Mouse (Mus musculus): ENCODE data around the gene Lrrc3c. TPM values are rescaled to one million over a fixed set of nuclear protein-coding genes. Genes with fewer than 3 reads are reported as not detected.

Gene Lrrc3c
- polyA plus RNA-seq, 1 experiment, result not detected

GRCm38 (mm10) chr11:98583265-98583552 lies 14.9 kb upstream of the Lrrc3c start:
- TF ChIP-seq FOSL1 (IDR thresholded peaks at IDR 0.05; ENCODE audit: insufficient read depth, low read length, poor library complexity, severe bottlenecking) (no peak), MYOD1 (IDR thresholded peaks at IDR 0.05; ENCODE audit: control insufficient read depth, insufficient read length, low read depth) (no peak), MYOG (IDR thresholded peaks at IDR 0.05; ENCODE audit: control insufficient read depth, extremely low read depth, insufficient read length) (no peak), MAX (IDR thresholded peaks at IDR 0.05) (no peak), CEBPB (IDR thresholded peaks at IDR 0.05; ENCODE audit: low read depth) (no peak), CTCF (IDR thresholded peaks at IDR 0.05; ENCODE audit: control insufficient read depth, insufficient read depth, insufficient read length) (no peak), USF1 (IDR thresholded peaks at IDR 0.05; ENCODE audit: low read depth) (no peak)
- Histone ChIP-seq H3K79me3 (ENCODE audit: low read depth) (peaks cover 13% of the 10 kb centered on the region), H3K36me3 (ENCODE audit: control insufficient read depth, insufficient read depth) (peaks cover 11% of the 10 kb centered on the region), H3K79me2 (ENCODE audit: control insufficient read depth, insufficient read depth) (peaks cover 31% of the 10 kb centered on the region), H3K4me3 (ENCODE audit: insufficient read depth, poor library complexity, severe bottlenecking) (no peak overlapping the region), H3ac (ENCODE audit: control insufficient read depth, insufficient read length, low read depth) (no peak overlapping the region), H3K27me3 (ENCODE audit: control insufficient read depth, insufficient read depth, insufficient read length) (no peaks in the 10 kb centered on the region)

- Histone ChIP-seq H3ac (ENCODE audit: control insufficient read depth, insufficient read length, low read depth) (no peak overlapping the region), H3K4me3 (ENCODE audit: insufficient read depth, poor library complexity, severe bottlenecking) (no peak overlapping the region), H3K36me3 (ENCODE audit: control insufficient read depth, insufficient read depth) (peaks cover 11% of the 10 kb centered on the region), H3K79me3 (ENCODE audit: low read depth) (peaks cover 13% of the 10 kb centered on the region), H3K27me3 (ENCODE audit: control insufficient read depth, insufficient read depth, insufficient read length) (no peaks in the 10 kb centered on the region), H3K79me2 (ENCODE audit: control insufficient read depth, insufficient read depth) (peaks cover 31% of the 10 kb centered on the region)
- no peak for TF ChIP-seq MAX (IDR thresholded peaks at IDR 0.05)
- TF ChIP-seq USF1 (IDR thresholded peaks at IDR 0.05; ENCODE audit: low read depth), result no peak
- TF ChIP-seq CTCF (IDR thresholded peaks at IDR 0.05; ENCODE audit: control insufficient read depth, insufficient read depth, insufficient read length), result no peak
- no peak for TF ChIP-seq MYOG (IDR thresholded peaks at IDR 0.05; ENCODE audit: control insufficient read depth, extremely low read depth, insufficient read length)
- no peak for TF ChIP-seq FOSL1 (IDR thresholded peaks at IDR 0.05; ENCODE audit: insufficient read depth, low read length, poor library complexity, severe bottlenecking)
- TF ChIP-seq CEBPB (IDR thresholded peaks at IDR 0.05; ENCODE audit: low read depth), result no peak
- TF ChIP-seq MYOD1 (IDR thresholded peaks at IDR 0.05; ENCODE audit: control insufficient read depth, insufficient read length, low read depth), result no peak
Observed at GRCm38 (mm10) chr11:98583571-98583970, 14.5 kb upstream of the Lrrc3c start.

GRCm38 (mm10) chr11:98584146-98584545 lies 13.9 kb upstream of the Lrrc3c start:
- Histone ChIP-seq H3K27me3 (ENCODE audit: control insufficient read depth, insufficient read depth, insufficient read length) (no peaks in the 10 kb centered on the region), H3K36me3 (ENCODE audit: control insufficient read depth, insufficient read depth) (peaks cover 11% of the 10 kb centered on the region), H3K4me3 (ENCODE audit: insufficient read depth, poor library complexity, severe bottlenecking) (no peak overlapping the region), H3K79me2 (ENCODE audit: control insufficient read depth, insufficient read depth) (peaks cover 31% of the 10 kb centered on the region), H3ac (ENCODE audit: control insufficient read depth, insufficient read length, low read depth) (no peak overlapping the region), H3K79me3 (ENCODE audit: low read depth) (peaks cover 13% of the 10 kb centered on the region)
- TF ChIP-seq MAX (IDR thresholded peaks at IDR 0.05), result no peak
- TF ChIP-seq MYOG (IDR thresholded peaks at IDR 0.05; ENCODE audit: control insufficient read depth, extremely low read depth, insufficient read length), result no peak
- no peak for TF ChIP-seq USF1 (IDR thresholded peaks at IDR 0.05; ENCODE audit: low read depth)
- no peak for TF ChIP-seq CTCF (IDR thresholded peaks at IDR 0.05; ENCODE audit: control insufficient read depth, insufficient read depth, insufficient read length)

GRCm38 (mm10) chr11:98584629-98585177 lies 13.4 kb upstream of the Lrrc3c start:
- Histone ChIP-seq H3K79me3 (ENCODE audit: low read depth) (peaks cover 13% of the 10 kb centered on the region), H3K4me3 (ENCODE audit: insufficient read depth, poor library complexity, severe bottlenecking) (no peak overlapping the region), H3ac (ENCODE audit: control insufficient read depth, insufficient read length, low read depth) (no peak overlapping the region), H3K36me3 (ENCODE audit: control insufficient read depth, insufficient read depth) (peaks cover 11% of the 10 kb centered on the region), H3K79me2 (ENCODE audit: control insufficient read depth, insufficient read depth) (peaks cover 31% of the 10 kb centered on the region), H3K27me3 (ENCODE audit: control insufficient read depth, insufficient read depth, insufficient read length) (no peaks in the 10 kb centered on the region)
- TF ChIP-seq MYOD1 (IDR thresholded peaks at IDR 0.05; ENCODE audit: control insufficient read depth, insufficient read length, low read depth), result no peak
- TF ChIP-seq CTCF (IDR thresholded peaks at IDR 0.05; ENCODE audit: control insufficient read depth, insufficient read depth, insufficient read length), result no peak

GRCm38 (mm10) chr11:98586087-98586891 lies 11.8 kb upstream of the Lrrc3c start:
- Histone ChIP-seq H3K79me2 (ENCODE audit: control insufficient read depth, insufficient read depth) (peaks cover 31% of the 10 kb centered on the region), H3K36me3 (ENCODE audit: control insufficient read depth, insufficient read depth) (peaks cover 11% of the 10 kb centered on the region), H3K27me3 (ENCODE audit: control insufficient read depth, insufficient read depth, insufficient read length) (peaks cover 8% of the 10 kb centered on the region), H3K79me3 (ENCODE audit: low read depth) (peaks cover 13% of the 10 kb centered on the region), H3ac (ENCODE audit: control insufficient read depth, insufficient read length, low read depth) (peak overlapping the region; percentile 89), H3K4me3 (ENCODE audit: insufficient read depth, poor library complexity, severe bottlenecking) (peak overlapping the region; percentile 74)
- no peak for TF ChIP-seq MYOG (IDR thresholded peaks at IDR 0.05; ENCODE audit: control insufficient read depth, extremely low read depth, insufficient read length)

- H3K79me2 ChIP-seq (ENCODE audit: control insufficient read depth, insufficient read depth), result peaks cover 31% of the 10 kb centered on the region
- peaks cover 11% of the 10 kb centered on the region for H3K36me3 ChIP-seq (ENCODE audit: control insufficient read depth, insufficient read depth)
- H3K27me3 ChIP-seq (ENCODE audit: control insufficient read depth, insufficient read depth, insufficient read length), result peaks cover 15% of the 10 kb centered on the region
- TF ChIP-seq CTCF (IDR thresholded peaks at IDR 0.05; ENCODE audit: control insufficient read depth, insufficient read depth, insufficient read length) (no peak), MAX (IDR thresholded peaks at IDR 0.05) (peak; percentile 24), MYOD1 (IDR thresholded peaks at IDR 0.05; ENCODE audit: control insufficient read depth, insufficient read length, low read depth) (no peak), CEBPB (IDR thresholded peaks at IDR 0.05; ENCODE audit: low read depth) (peak; percentile 80), FOSL1 (IDR thresholded peaks at IDR 0.05; ENCODE audit: insufficient read depth, low read length, poor library complexity, severe bottlenecking) (no peak), MYOG (IDR thresholded peaks at IDR 0.05; ENCODE audit: control insufficient read depth, extremely low read depth, insufficient read length) (no peak), USF1 (IDR thresholded peaks at IDR 0.05; ENCODE audit: low read depth) (peak; percentile 6)
- peaks cover 13% of the 10 kb centered on the region for H3K79me3 ChIP-seq (ENCODE audit: low read depth)
- H3K4me3 ChIP-seq (ENCODE audit: insufficient read depth, poor library complexity, severe bottlenecking), result peak within 1 kb of the TSS; percentile 74
- peak within 1 kb of the TSS; percentile 89 for H3ac ChIP-seq (ENCODE audit: control insufficient read depth, insufficient read length, low read depth)
Observed at GRCm38 (mm10) chr11:98586892-98587563, 11.1 kb upstream of the Lrrc3c start, which contains the start of gene Ormdl3. Gene Ormdl3 (minus strand): TSS chr11:98587368.

All from C2C12 (cell line).